Mouse (Mus musculus): Measurements from ENCODE around the gene Telo2. TPM values are rescaled to one million over a fixed set of nuclear protein-coding genes. Genes with fewer than 3 reads are reported as not detected.

Telo2 gene
- total RNA-seq, 1 experiment from 2014 or later, result 21.2 TPM

DNA sequence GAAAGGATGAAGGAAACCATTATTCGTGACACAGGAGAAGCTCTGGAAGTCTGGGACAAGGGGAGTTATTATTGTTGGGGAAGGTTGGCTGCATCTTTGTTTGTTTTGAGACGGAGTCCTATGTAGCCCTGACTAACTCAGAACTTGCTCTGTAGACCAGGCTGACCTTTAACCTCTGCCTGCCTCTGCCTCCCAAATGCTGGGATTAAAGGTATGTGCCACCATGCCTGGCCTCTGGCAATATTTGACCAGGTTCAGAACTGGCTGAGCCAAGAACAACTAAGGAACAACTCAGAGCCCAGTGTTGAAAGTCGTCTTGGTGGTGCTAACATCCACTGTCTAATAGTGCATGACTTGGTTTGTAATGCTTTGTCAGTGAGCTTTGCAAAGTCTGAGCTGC, 50.6 kb downstream of the Telo2 start:
- no peak for ATAC-seq (replicated peaks; ENCODE audit: insufficient number of reproducible peaks, low FRiP score, low TSS enrichment, poor library complexity, severe bottlenecking)

DNA sequence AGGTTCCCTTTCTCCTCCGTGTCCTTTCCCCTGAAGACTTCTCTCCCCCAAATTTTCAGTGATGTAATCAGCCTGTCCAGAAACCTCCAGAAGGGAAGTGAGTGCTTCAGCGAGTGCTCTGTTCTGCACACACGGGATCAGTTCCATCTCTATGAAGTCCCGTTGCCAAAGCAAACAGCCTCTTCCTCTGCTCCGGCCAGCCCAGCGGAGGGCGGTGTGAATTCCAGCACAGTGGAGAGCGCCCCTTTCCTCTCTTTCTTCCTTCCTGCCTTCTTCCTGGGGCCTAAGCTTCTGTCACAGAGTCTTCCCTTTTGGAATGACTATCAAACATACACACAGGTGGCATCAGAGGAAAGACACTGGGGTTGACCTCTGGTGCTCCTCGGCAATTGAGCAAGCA, 51.4 kb downstream of the Telo2 start:
- no peak for ATAC-seq (replicated peaks; ENCODE audit: insufficient number of reproducible peaks, low FRiP score, low TSS enrichment, poor library complexity, severe bottlenecking)

DNA sequence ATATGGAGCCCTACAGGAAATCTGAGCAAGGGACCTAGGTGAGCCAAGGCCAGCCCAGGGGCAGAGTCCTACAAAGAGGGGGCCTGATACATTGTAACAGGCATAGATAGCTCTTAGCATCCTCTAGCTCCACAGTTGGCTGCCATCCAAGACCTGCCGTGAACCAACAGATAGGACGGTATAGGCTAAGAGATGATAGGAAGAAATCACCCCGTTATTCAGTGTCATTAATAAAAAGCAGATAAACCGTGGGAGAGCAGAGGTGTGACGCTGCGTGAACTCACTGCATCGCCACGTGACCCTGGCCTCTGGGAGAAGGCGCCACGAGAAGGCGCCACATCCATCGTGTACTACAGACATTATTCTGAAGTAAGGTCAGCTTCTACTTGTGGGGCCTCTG, 51.9 kb downstream of the Telo2 start:
- ATAC-seq (replicated peaks; ENCODE audit: insufficient number of reproducible peaks, low FRiP score, low TSS enrichment, poor library complexity, severe bottlenecking), result no peak

DNA sequence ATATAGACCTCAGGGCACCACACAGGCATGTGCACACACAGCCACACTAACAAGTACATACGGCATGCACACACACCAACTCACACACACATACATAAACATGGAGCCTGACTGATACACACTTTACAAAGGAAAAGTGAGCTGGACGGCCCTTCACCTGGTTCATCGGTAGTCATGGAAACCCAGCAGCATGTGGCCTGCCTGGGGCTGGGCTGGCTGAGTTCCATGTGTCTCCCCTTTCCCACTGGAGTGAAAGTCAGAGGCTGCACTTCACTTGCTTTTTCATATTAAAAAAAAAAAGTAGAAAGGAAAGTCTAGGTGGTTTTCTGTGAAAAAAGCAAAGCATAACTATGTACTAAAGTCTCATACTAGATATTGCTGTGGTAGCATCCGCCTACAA, 52.5 kb downstream of the Telo2 start:
- no peak for ATAC-seq (replicated peaks; ENCODE audit: insufficient number of reproducible peaks, low FRiP score, low TSS enrichment, poor library complexity, severe bottlenecking)

DNA sequence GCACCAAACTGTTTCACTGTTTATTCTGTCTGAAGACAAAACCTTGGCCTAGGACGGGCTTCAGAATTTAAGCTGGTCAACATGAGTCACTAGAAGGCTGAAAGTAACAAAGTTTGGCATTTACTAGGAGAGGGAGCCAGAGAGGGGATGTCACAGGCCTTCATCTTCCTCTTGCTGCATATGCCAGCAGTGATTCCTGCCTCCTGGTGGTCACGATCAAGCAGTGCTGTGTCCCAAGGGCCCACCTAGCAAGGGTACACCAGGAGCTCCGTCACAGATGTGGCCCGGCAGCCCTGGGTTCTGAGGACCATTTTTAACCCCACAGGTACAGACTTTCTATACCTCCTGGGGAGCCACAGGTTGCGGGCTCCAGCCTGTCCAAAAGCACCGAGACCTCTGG, 58.7 kb downstream of the Telo2 start:
- no peak for ATAC-seq (replicated peaks; ENCODE audit: insufficient number of reproducible peaks, low FRiP score, low TSS enrichment, poor library complexity, severe bottlenecking)

DNA sequence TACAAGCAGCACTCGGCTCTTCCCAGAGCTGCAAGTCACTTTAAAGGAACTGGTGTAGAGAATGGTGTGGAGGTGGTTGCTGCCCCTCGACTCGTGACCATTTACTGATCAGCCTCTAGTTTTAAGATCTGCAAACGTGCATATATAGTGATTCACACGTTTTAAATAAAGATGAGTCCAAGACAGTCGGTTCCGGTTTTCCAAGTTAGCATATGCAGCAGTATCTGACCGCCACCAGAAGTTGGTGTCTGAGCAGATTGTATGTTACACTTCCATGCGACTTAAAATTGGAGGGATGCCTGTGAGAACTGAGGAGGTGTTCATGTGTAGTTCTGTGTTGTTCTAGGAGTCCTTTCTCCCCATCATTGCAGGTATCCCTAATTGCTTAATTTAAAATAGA, 62.5 kb downstream of the Telo2 start:
- ATAC-seq (replicated peaks; ENCODE audit: insufficient number of reproducible peaks, low FRiP score, low TSS enrichment, poor library complexity, severe bottlenecking), result no peak

Other genes with a start within 250 kb of the Telo2 start
- gene Igfals, start 250.0 kb downstream of the Telo2 start, total RNA-seq (2017), result 0.29 TPM in 1 of 3 replicates, not detected in the others
- 34.3 to 41.0 TPM (median 40.1 TPM) in 3 replicates for gene Nubp2, start 229.6 kb downstream of the Telo2 start, total RNA-seq (2017)
- 16.6 to 25.9 TPM (median 20.5 TPM) in 3 replicates for gene Spsb3, start 229.3 kb downstream of the Telo2 start, total RNA-seq (2017)
- 12.0 to 20.2 TPM (median 12.9 TPM) in 3 replicates for gene Eme2, start 220.9 kb downstream of the Telo2 start, total RNA-seq (2017)
- gene Mrps34, start 220.9 kb downstream of the Telo2 start, total RNA-seq (2017), result 13.4 to 24.4 TPM (median 19.0 TPM) in 3 replicates
- 28.0 to 48.6 TPM (median 30.1 TPM) in 3 replicates for gene Nme3, start 219.5 kb downstream of the Telo2 start, total RNA-seq (2017)
- 46.0 to 84.3 TPM (median 50.2 TPM) in 3 replicates for gene Mapk8ip3, start 179.0 kb downstream of the Telo2 start, total RNA-seq (2017)
- 13.4 to 14.4 TPM (median 14.2 TPM) in 3 replicates for gene Jpt2, start 155.3 kb downstream of the Telo2 start, total RNA-seq (2017)
- 10.3 to 23.9 TPM (median 11.2 TPM) in 3 replicates for gene Cramp1l, start 100.2 kb downstream of the Telo2 start, total RNA-seq (2017)
- 11.7 to 13.0 TPM (median 12.6 TPM) in 3 replicates for gene Ift140, start 99.9 kb downstream of the Telo2 start, total RNA-seq (2017)
- not detected in 3 replicates for gene Tmem204, start 32.4 kb downstream of the Telo2 start, total RNA-seq (2017)
- not detected in 3 replicates for gene Ptx4, start 4.8 kb upstream of the Telo2 start, total RNA-seq (2017)
- gene Clcn7, start 17.4 kb upstream of the Telo2 start, total RNA-seq (2017), result 16.3 to 21.8 TPM (median 20.8 TPM) in 3 replicates
- gene Ccdc154, start 46.5 kb upstream of the Telo2 start, total RNA-seq (2017), result not detected in 3 replicates
- gene Gm38655, start 59.5 kb upstream of the Telo2 start, total RNA-seq (2017), result not detected in 3 replicates
- gene BC003965, start 68.6 kb upstream of the Telo2 start, total RNA-seq (2017), result 7.0 to 11.0 TPM (median 9.3 TPM) in 3 replicates
- gene Unkl, start 72.4 kb upstream of the Telo2 start, total RNA-seq (2017), result 14.3 to 29.9 TPM (median 22.5 TPM) in 3 replicates
- gene Gnptg, start 124.2 kb upstream of the Telo2 start, total RNA-seq (2017), result 27.2 to 58.6 TPM (median 49.2 TPM) in 3 replicates
- 24.6 to 33.5 TPM (median 27.9 TPM) in 3 replicates for gene Tsr3, start 124.2 kb upstream of the Telo2 start, total RNA-seq (2017)
- gene Baiap3, start 140.4 kb upstream of the Telo2 start, total RNA-seq (2017), result 31.6 to 146 TPM (median 34.3 TPM) in 3 replicates
- gene Ube2i, start 158.7 kb upstream of the Telo2 start, total RNA-seq (2017), result 278 to 334 TPM (median 296 TPM) in 3 replicates
- 2.8 TPM in 1 of 3 replicates, not detected in the others for gene Prss34, start 182.4 kb upstream of the Telo2 start, total RNA-seq (2017)
- not detected in 3 replicates for gene Prss28, start 192.7 kb upstream of the Telo2 start, total RNA-seq (2017)
- gene Prss29, start 202.7 kb upstream of the Telo2 start, total RNA-seq (2017), result not detected in 3 replicates
- not detected in 3 replicates for gene Tpsab1, start 229.6 kb upstream of the Telo2 start, total RNA-seq (2017)

Measured in monocyte, adult 5-6 weeks (primary cell).